In genomic region chr6:115091737-115092136, GRCm38 (mm10) we compare ENCODE assay signal across 14 mouse cellular contexts. TPM values are rescaled to one million over a fixed set of nuclear protein-coding genes. Genes with fewer than 3 reads are reported as not detected.
"Had no signal": no experiment of that assay in that cellular context is flagged by ENCODE, and none has a peak within 500 bp of the region (broad histone marks: within the 10 kb centered on the region; RNA-seq: fewer than 3 reads in every experiment).

No protein-coding gene starts in this region.

- H3K4me3 ChIP-seq: kidney, embryonic 15.5 days; limb, embryonic 12.5 days; liver, embryonic 13.5 days; lung, embryonic 15.5 days; midbrain, embryonic 12.5 days had no signal

- DNase-seq: kidney, adult 2 months; kidney, postnatal 14 days; liver; liver, embryonic 13.5 days; liver, postnatal 0 days; lung, postnatal 14 days; right cerebral cortex, postnatal 14 days; thymus, postnatal 14 days had no signal

- H3K27me3 ChIP-seq: kidney, embryonic 15.5 days; limb, embryonic 12.5 days; liver, embryonic 13.5 days; lung, embryonic 15.5 days had no signal

- ATAC-seq: liver, postnatal 0 days had no signal

- H3K36me3 ChIP-seq: kidney, embryonic 15.5 days; limb, embryonic 12.5 days; liver, embryonic 13.5 days; lung, embryonic 15.5 days; midbrain, embryonic 12.5 days had no signal

- H3K9me3 ChIP-seq: kidney, embryonic 15.5 days; limb, embryonic 12.5 days; liver, embryonic 13.5 days; lung, embryonic 15.5 days; midbrain, embryonic 12.5 days had no signal

- H3K4me1 ChIP-seq: kidney, embryonic 15.5 days; limb, embryonic 12.5 days; liver, embryonic 13.5 days; lung, embryonic 15.5 days had no signal

RNA-seq across cellular contexts. Expression of gene Syn2, which starts 43.0 kb away (rescaled TPM):
- total RNA-seq: megakaryocyte-erythroid progenitor cell, adult 5-6 weeks had no signal
- polyA plus RNA-seq: macrophage had no signal
